Mouse (Mus musculus) liver, postnatal 0 days (tissue): Measurements from ENCODE around the gene Mlip.

Experiments
- CTCF ChIP-seq: sonication (generic); IDR thresholded peaks from 2 replicates; pipeline ENCODE4 v1.5.1; 2016; ENCODE audit warnings: antibody characterized with exemption, low read depth
- EP300 ChIP-seq: IDR thresholded peaks from 2 replicates; pipeline ENCODE4 v1.6.1; 2016; ENCODE audit warnings: antibody characterized with exemption, low read depth, mild to moderate bottlenecking

DNA sequence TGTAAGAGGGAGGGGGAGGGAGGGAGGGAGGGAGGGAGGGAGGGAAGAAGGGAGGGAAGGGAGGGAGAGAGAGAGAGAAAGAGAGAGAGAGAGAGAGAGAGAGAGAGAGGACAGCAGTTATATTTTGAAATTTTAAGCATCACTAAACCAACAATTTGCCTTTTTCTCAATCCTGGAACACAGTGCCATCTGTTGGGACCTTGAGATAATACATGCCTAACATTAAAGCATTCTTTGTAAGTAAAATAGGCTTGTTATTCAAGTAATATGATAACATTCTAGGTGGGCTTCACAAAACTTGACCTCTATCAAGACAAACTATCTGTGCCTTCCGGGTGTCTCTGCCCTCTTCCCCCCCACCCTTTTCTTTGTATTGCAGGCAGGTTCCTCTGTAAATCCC lies 34.0 kb upstream of the Mlip start:
- peak; percentile 45 for TF ChIP-seq CTCF
- TF ChIP-seq EP300, result no peak
